Mouse (Mus musculus) neural tube, embryonic 12.5 days (tissue): ENCODE measurements around the gene Nr2f1. TPM values are rescaled to one million over a fixed set of nuclear protein-coding genes. Genes with fewer than 3 reads are reported as not detected.

Experiments
- ATAC-seq: fragments of 200-750 bp; cut with Nextera tagmentation; 2 replicates; pipeline ENCODE4 v1.8.0; 2017; ENCODE audit warnings: low read depth, mild to moderate bottlenecking, moderate TSS enrichment, moderate library complexity; ENCODE audit not compliant: low FRiP score
- H3K27ac ChIP-seq: fragments of 300-500 bp; sonication (generic); 2 replicates; pipeline ENCODE4 v1.5.1; 2016
- H3K27me3 ChIP-seq: fragments of 300-500 bp; sonication (generic); replicated peaks from 2 replicates; pipeline ENCODE4 v1.6.1; 2016; ENCODE audit warnings: mild to moderate bottlenecking
- H3K36me3 ChIP-seq: fragments of 300-500 bp; sonication (generic); 2 replicates; pipeline ENCODE4 v1.6.1; 2016; ENCODE audit warnings: mild to moderate bottlenecking
- H3K4me1 ChIP-seq: fragments of 300-500 bp; sonication (generic); 2 replicates; pipeline ENCODE4 v1.6.1; 2016
- H3K4me2 ChIP-seq: fragments of 300-500 bp; sonication (generic); replicated peaks from 2 replicates; pipeline ENCODE4 v1.6.1; 2016; ENCODE audit warnings: mild to moderate bottlenecking
- H3K4me3 ChIP-seq: fragments of 300-500 bp; sonication (generic); 2 replicates; pipeline ENCODE4 v1.5.1; 2016
- H3K9ac ChIP-seq: fragments of 300-500 bp; sonication (generic); 2 replicates; pipeline ENCODE4 v1.6.1; 2016; ENCODE audit warnings: mild to moderate bottlenecking
- H3K9me3 ChIP-seq: fragments of 300-500 bp; sonication (generic); 2 replicates; pipeline ENCODE4 v1.6.1; 2016; ENCODE audit warnings: mild to moderate bottlenecking
- WGBS: fragments of 180-500 bp; shearing (Covaris S2); methylation state at CpG from one replicate; pipeline ENCODE4 v1.1.7; 2016; 5-methylcytosine and 5-hydroxymethylcytosine counted together
- polyA plus RNA-seq: library from polyadenylated mRNA; unstranded; fragments of >200 nt; fragmentation: Nextera tagmentation; extraction: Ambion mirVana; gene quantifications from 2 replicates; pipeline ENCODE4 v1.2.1, GENCODE M21; 2016

The Nr2f1 gene
- polyA plus RNA-seq, 1 experiment from 2014 or later = 48.4 TPM

DNA sequence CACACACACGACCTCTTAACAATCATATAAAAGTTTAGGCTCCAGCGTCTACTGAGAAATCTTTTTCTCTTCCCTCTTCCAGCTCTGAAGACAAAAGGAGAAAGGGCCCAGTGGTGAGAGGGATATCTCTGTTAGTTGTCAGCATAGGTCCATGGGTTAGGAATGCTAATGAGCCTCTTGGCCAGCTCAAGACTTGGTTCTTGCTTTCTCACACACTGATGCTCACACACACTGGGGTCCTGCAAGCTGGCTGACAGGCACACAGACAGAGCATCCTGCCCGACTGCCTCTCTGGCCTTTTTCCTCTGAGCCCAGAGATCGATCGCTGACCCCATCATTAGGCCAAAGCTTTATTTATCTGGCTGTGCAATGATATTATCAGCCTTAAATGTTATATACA is 15.6 kb downstream of the Nr2f1 start:
- no peak overlapping the region for H3K4me3 ChIP-seq
- WGBS = 10% methylated on average over 5 of the region's 5 CpGs
- peak overlapping the region; percentile 80; the same call in 1 of the 2 replicates for H3K4me2 ChIP-seq
- 0 out of 2 replicates have a peak overlapping the region, but pooled peaks have one; percentile 28 for H3K27ac ChIP-seq
- H3K27me3 ChIP-seq = 0 out of 2 replicates have a peak, but pooled peaks cover 8% of the 10 kb centered on the region
- ATAC-seq = peak; percentile 65
- H3K36me3 ChIP-seq = peaks cover 8% of the 10 kb centered on the region; the same call in 1 of the 2 replicates
- peaks cover 58% of the 10 kb centered on the region for H3K4me1 ChIP-seq
- H3K9ac ChIP-seq = no peak overlapping the region
- no peaks in the 10 kb centered on the region for H3K9me3 ChIP-seq

DNA sequence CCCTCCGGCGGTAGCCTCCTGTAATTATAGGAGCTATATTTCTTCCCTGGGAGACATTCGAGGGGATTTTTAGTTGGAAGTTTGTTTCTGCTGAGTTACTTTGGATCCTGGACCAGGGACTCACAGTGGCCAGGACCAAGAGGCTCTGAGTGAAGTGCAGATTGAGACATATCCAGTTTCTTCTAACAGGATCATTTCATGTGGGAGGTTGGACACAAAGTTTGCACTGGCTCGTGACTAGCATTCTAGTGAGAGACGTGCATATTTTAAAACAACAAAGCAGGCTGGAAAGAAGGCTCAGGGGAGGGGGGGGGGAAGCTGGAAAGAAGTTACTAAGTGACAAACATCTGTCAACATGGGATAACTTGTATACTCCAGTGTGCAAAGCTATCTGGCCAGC is 16.6 kb downstream of the Nr2f1 start:
- no peak for ATAC-seq
- Histone ChIP-seq H3K4me3 (peak overlapping the region; percentile 3; the same call in 1 of the 2 replicates), H3K4me1 (peaks cover 54% of the 10 kb centered on the region), H3K27ac (peak overlapping the region; percentile 20; the same call in 1 of the 2 replicates), H3K36me3 (0 out of 2 replicates have a peak, but pooled peaks cover 2% of the 10 kb centered on the region), H3K27me3 (0 out of 2 replicates have a peak, but pooled peaks cover 8% of the 10 kb centered on the region), H3K4me2 (peak overlapping the region; percentile 80), H3K9ac (0 out of 2 replicates have a peak overlapping the region, but pooled peaks have one; percentile 26), H3K9me3 (no peaks in the 10 kb centered on the region)
- 3% methylated on average over 5 of the region's 5 CpGs for WGBS

DNA sequence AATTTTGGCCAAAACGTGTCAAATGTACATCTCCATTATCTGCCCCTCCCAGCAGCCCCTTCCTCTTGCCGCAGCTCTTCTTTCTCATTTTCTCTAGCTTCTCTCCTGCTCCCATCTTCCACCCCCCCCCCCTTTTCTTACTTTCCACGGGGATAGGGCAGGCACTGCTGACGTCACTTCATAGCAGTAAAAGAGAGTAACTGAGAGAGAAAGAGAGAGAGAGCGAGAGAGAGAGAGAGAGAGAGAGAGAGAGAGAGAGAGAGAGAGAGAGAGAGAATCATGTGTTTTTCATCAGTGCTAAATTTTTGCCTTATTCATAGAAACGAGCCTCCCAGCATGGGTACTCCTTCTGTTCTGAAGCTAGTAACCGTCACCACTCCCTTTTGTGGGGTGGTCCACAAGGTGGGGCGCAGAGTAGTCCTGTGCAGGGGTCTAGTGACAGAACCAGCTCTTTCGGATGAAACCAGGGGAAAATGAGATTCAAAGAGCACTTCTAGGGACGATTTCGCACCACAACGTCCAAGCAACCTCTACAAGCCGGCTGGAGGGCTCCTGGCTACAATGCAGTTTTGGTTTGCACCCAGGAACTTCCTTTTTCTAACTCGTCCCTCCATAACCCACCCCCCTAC is 17.5 kb downstream of the Nr2f1 start:
- peak overlapping the region; percentile 33; the same call in 1 of the 2 replicates for H3K9ac ChIP-seq
- no peak overlapping the region; the same call in 1 of the 2 replicates for H3K27ac ChIP-seq
- H3K4me2 ChIP-seq = peak overlapping the region; percentile 80
- H3K36me3 ChIP-seq = no peaks in the 10 kb centered on the region
- H3K27me3 ChIP-seq = 0 out of 2 replicates have a peak, but pooled peaks cover 8% of the 10 kb centered on the region
- peaks cover 54% of the 10 kb centered on the region for H3K4me1 ChIP-seq
- ATAC-seq = peak; percentile 22; the same call in 1 of the 2 replicates
- peak overlapping the region; percentile 35 for H3K4me3 ChIP-seq
- no peaks in the 10 kb centered on the region for H3K9me3 ChIP-seq
- 1% methylated on average over 14 of the region's 14 CpGs for WGBS

DNA sequence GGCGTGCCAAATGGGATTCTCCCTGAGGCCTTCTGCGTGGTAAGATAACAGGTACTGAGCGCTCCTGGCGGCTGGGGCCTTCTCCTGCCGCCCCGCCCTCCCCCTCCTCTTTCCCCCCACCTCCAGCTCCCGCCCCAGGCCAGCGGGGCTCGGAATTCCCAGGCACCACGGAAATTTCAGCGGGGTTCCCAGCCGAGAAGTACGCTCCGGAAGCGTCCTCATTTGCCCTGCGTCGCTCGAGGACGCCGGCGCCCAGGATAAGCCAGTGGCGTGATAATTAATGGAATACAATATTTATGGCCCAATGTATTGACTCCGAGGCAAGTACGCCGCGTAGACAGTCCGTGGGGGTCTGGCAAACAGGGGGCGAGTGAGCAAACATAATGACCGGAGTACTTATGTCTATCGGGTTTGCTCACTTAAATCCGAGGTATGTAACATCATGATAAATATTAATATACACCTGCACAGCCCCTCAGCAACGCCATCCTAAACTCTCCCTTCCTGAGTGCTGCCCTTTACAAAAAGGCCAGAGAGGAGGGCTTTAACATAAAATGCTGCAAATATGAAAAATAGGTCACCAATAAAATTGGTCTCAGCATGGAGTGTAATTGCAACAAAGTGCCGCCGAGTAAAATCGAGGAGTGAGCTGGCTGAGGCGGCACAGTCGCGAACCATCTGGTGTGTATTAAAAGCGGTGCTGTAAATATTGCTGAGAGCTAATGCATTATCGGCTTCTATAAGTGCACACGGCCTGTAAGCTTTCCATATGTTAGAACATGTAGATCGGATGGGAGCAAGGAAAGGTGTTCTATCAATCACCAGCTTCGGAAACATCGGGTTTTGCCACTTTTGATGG is 18.3 kb downstream of the Nr2f1 start:
- ATAC-seq = peak; percentile 46
- H3K4me2 ChIP-seq = peak overlapping the region; percentile 80
- WGBS = under 1% methylated on average over 44 of the region's 44 CpGs
- H3K9ac ChIP-seq = peak overlapping the region; percentile 54
- H3K9me3 ChIP-seq = no peaks in the 10 kb centered on the region
- peaks cover 54% of the 10 kb centered on the region for H3K4me1 ChIP-seq
- H3K36me3 ChIP-seq = no peaks in the 10 kb centered on the region
- peaks cover 9% of the 10 kb centered on the region; the same call in 1 of the 2 replicates for H3K27me3 ChIP-seq
- H3K27ac ChIP-seq = peak overlapping the region; percentile 20; the same call in 1 of the 2 replicates
- H3K4me3 ChIP-seq = peak overlapping the region; percentile 35

DNA sequence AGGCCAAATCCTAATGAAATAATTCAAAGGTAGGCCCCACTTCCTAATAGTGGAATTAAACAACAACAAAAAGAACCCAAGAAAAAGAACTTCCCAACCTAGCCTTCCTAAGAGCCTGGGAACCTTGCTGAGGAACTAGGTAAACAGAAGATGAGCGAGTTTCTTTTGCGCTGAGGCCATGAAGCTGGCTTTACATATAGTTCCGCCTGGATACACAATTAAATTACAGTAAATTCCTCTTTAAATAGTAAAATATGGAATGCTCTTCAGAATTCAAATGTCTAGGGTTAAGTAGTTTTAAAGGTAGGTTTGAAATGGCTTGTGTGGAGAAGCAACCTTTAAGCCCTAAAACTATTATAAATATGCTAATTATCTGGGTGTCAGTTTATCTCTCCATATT is 19.3 kb downstream of the Nr2f1 start:
- H3K9ac ChIP-seq = no peak overlapping the region
- WGBS = 34% methylated on average over 3 of the region's 3 CpGs
- H3K4me3 ChIP-seq = no peak overlapping the region
- peaks cover 51% of the 10 kb centered on the region for H3K4me1 ChIP-seq
- no peaks in the 10 kb centered on the region for H3K9me3 ChIP-seq
- no peak for ATAC-seq
- peaks cover 12% of the 10 kb centered on the region for H3K27me3 ChIP-seq
- no peaks in the 10 kb centered on the region for H3K36me3 ChIP-seq
- H3K4me2 ChIP-seq = peak overlapping the region; percentile 81; the same call in 1 of the 2 replicates
- H3K27ac ChIP-seq = no peak overlapping the region

DNA sequence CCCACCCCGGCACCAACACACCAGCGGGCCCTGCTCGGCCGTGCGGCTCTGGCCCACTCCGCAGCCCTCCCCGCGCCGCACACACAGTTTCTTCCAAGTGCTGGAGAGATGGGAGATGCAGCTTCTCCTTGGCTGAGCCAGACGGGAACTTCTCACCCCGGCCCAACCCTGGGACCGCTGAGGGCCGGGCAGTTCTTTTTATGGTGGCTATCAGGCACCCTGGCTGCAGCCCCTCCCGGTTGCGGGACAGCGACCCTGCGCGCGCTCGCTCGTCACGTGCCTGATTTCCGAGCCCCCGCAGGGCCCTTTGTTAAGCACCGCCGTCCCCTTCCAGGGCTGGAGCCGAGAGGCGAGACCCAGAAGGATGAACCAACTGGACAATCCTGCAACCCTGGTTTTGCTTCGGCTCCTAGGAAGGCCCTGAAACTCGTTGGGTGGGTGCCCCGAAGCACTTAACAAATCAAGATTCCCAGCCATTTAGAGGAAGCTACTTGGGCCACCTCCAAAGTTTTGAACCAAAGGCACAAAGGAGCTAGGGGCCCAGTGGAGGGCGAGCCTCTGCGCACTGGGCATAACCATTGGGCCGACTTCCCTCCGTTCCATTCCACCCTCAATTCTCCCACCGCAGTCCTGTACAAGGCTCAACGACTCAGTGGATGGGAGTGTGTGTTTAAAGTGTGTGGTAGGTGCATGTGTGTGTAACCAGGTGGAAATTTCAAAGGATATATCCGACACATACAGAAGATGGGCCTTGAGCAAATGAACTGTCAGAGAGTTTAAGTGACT is 20.1 kb downstream of the Nr2f1 start:
- H3K27ac ChIP-seq = no peak overlapping the region
- H3K9ac ChIP-seq = peak overlapping the region; percentile 60
- 2% methylated on average over 38 of the region's 38 CpGs for WGBS
- ATAC-seq = peak; percentile 38
- peaks cover 46% of the 10 kb centered on the region for H3K4me1 ChIP-seq
- peak overlapping the region; percentile 42 for H3K4me3 ChIP-seq
- no peaks in the 10 kb centered on the region for H3K36me3 ChIP-seq
- H3K9me3 ChIP-seq = no peaks in the 10 kb centered on the region
- peaks cover 14% of the 10 kb centered on the region for H3K27me3 ChIP-seq
- H3K4me2 ChIP-seq = peak overlapping the region; percentile 81

DNA sequence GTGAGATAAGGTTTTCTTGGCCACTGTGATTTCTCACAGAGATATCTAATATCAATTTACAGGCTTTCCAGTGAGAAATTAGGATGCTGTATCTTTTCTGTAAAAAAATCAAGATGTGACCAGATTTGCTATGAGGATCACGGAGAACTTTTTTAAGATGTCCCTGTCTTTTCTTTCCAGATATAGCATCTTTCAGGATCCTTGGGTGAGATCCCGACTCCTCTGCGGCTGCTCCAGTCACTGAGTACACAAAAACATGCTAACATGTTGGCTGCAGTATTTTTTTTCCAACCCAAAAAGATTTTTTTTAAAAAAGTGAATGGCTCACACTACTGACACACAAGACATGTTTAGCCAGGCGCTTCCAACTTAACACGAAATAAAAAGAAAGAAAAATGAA is 20.8 kb downstream of the Nr2f1 start:
- no peaks in the 10 kb centered on the region for H3K36me3 ChIP-seq
- no peak for ATAC-seq

DNA sequence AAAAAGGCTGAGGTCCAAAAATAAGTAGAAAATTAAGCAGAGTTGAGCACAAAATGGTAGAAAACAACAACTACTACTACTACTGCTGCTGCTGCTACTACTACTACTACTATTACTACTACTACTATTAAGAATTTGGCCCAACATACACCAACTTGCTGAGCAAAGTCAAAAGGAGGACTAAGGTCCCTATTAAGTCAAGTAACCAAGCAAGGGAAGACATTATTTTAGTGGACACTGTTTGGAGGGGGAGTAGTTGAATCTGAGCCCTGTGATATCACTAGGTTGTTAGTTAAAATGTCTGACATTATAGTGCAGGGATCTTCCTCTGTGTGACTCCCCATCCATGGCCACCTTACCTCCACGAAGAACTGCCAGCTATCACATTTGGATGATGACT is 21.5 kb downstream of the Nr2f1 start:
- no peak overlapping the region for H3K9ac ChIP-seq
- ATAC-seq = no peak

More for the DNA sequence above, 20.8 kb downstream of the Nr2f1 start:
- Histone ChIP-seq H3K4me1 (peaks cover 41% of the 10 kb centered on the region), H3K9me3 (no peaks in the 10 kb centered on the region), H3K4me3 (no peak overlapping the region), H3K27me3 (peaks cover 21% of the 10 kb centered on the region), H3K9ac (no peak overlapping the region), H3K4me2 (peak overlapping the region; percentile 81), H3K27ac (no peak overlapping the region)
- 7% methylated on average over 5 of the region's 5 CpGs for WGBS

DNA sequence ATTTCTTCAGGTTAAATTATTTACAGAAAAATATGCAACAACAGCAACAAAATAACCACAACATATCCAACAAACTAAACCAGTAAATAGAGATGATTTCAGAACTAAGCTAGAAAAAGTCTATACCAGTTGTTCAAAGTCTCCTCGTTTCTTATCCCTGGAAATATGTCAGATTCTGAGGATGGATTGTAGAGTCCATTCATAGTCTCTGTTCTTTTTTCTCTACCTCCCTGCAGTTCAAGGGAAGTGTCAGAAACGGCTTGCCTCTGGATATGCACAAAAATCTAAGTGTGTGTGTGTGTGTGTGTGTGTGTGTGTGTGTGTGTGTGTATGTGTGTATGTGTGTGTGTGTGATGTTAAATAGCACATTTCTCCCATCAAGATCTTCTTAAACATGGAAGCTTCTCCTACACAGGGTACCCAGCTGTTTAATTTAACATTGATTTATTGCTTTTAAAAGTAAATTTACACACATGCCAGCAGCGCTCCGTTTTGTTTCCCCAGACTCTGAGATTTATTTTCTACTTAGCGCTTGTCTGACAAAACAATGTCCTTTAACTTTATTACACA is 22.1 kb downstream of the Nr2f1 start:
- peaks cover 30% of the 10 kb centered on the region for H3K27me3 ChIP-seq
- H3K27ac ChIP-seq = no peak overlapping the region
- no peaks in the 10 kb centered on the region for H3K36me3 ChIP-seq
- peaks cover 30% of the 10 kb centered on the region for H3K4me1 ChIP-seq
- no peak overlapping the region for H3K4me2 ChIP-seq
- WGBS = 4% methylated on average over 5 of the region's 5 CpGs
- H3K9ac ChIP-seq = no peak overlapping the region
- H3K9me3 ChIP-seq = no peaks in the 10 kb centered on the region
- ATAC-seq = no peak
- H3K4me3 ChIP-seq = no peak overlapping the region

More for the DNA sequence above, 21.5 kb downstream of the Nr2f1 start:
- Histone ChIP-seq H3K4me3 (no peak overlapping the region), H3K4me2 (peak overlapping the region; percentile 10; the same call in 1 of the 2 replicates), H3K36me3 (no peaks in the 10 kb centered on the region), H3K27me3 (peaks cover 25% of the 10 kb centered on the region), H3K27ac (no peak overlapping the region), H3K9me3 (no peaks in the 10 kb centered on the region), H3K4me1 (peaks cover 36% of the 10 kb centered on the region)
- WGBS = 0% methylated on average over 1 of the region's 1 CpGs

DNA sequence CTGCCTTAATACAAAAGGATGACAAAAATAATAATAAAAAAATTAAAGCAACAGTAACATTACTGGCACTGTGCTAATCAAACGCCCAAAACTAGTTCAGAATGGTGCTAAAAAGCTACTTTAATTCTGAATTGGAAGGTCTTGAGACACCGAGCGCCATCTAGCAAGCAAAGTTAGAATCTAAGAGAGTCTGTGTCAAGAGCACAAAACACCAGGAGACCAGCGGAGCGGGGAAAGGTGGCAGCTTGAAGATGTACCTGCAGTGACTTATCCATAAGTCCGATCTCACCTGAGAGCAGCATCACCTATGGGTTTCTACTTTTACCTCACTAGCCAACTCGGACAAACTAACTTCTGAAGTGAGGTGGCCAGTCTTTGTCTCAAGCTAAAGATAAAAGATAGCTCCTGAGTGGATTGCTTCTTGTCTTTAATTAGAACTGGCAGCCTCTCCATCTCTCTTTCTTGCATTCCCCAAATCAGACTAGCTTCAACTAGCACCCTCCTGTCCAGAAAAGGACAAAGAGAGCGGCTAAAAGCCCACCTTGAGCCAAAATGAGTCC is 23.7 kb downstream of the Nr2f1 start:
- ATAC-seq = no peak
- Histone ChIP-seq H3K9ac (no peak overlapping the region), H3K4me2 (no peak overlapping the region), H3K36me3 (no peaks in the 10 kb centered on the region), H3K4me1 (peaks cover 20% of the 10 kb centered on the region), H3K9me3 (no peaks in the 10 kb centered on the region), H3K4me3 (no peak overlapping the region), H3K27me3 (peaks cover 40% of the 10 kb centered on the region), H3K27ac (no peak overlapping the region)
- WGBS = 4% methylated on average over 8 of the region's 8 CpGs

DNA sequence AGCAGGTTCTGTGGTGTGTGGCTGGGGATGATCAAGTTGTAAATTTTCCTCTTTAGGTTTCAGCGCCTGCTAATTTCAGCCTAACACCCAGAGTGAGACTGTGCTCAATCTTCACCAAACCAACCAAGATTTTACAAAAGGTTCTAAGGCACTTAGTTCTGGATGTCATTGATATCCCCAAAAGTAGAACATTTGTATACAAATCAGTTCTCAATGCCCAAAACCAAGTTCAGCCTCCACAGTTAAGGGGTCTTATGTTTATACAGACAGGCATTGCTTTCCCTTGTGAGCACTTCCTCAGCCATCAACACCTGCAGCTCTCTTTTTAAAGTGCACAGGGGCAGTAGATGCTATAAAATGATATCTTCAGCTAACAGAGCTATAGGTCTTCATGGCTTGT is 24.7 kb downstream of the Nr2f1 start:
- ATAC-seq = no peak
- WGBS = 35% methylated on average over 1 of the region's 1 CpGs
- H3K9me3 ChIP-seq = no peaks in the 10 kb centered on the region
- no peak overlapping the region for H3K4me3 ChIP-seq
- peaks cover 15% of the 10 kb centered on the region for H3K4me1 ChIP-seq
- no peak overlapping the region for H3K4me2 ChIP-seq
- H3K36me3 ChIP-seq = no peaks in the 10 kb centered on the region
- no peak overlapping the region for H3K27ac ChIP-seq
- H3K9ac ChIP-seq = no peak overlapping the region
- H3K27me3 ChIP-seq = peaks cover 47% of the 10 kb centered on the region
